Mouse (Mus musculus): Measurements from ENCODE around the gene Piezo1. TPM values are rescaled to one million over a fixed set of nuclear protein-coding genes. Genes with fewer than 3 reads are reported as not detected.
"Not testable (repeated sequence)": the region's sequence is repeated elsewhere in the genome, so short reads cannot be mapped to it uniquely, and the experiment has no call there.

Gene Piezo1
- polyA plus RNA-seq, 1 experiment = 192 TPM

DNA sequence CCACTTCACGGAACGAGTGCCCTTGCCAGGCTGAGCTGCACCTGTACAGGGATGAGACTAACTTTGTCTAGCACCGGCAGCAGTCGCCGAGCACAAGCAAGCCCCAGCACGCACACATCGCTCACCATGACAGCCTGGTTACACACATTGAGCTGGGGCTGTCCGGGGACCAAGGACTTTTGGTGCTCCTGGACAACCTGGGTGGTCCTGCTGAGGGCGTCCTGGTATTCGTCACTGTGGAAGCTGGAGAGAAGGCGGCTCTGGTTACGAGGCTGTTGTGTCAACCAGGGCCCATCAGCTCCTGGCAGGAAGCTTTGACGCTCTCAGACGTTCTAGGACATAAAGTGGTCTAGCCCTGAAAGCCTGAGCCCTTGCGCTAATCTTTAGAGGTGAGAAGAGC is 29.8 kb upstream of the Piezo1 start:
- DNase-seq = no peak
- 43% methylated on average over 15 of the region's 15 CpGs for WGBS
- peaks cover 5% of the 10 kb centered on the region for H3K4me1 ChIP-seq (ENCODE audit: control insufficient read depth, insufficient read depth, low read length)
- no peak overlapping the region for H3K4me3 ChIP-seq (replicated peaks; ENCODE audit: extremely low read depth, low read depth, low read length)
- TF ChIP-seq CTCF (IDR thresholded peaks at IDR 0.05; ENCODE audit: insufficient read depth, low read length) (no peak), POLR2A (IDR thresholded peaks at IDR 0.05; ENCODE audit: borderline replicate concordance, extremely low read depth, low read depth, low read length) (no peak)

DNA sequence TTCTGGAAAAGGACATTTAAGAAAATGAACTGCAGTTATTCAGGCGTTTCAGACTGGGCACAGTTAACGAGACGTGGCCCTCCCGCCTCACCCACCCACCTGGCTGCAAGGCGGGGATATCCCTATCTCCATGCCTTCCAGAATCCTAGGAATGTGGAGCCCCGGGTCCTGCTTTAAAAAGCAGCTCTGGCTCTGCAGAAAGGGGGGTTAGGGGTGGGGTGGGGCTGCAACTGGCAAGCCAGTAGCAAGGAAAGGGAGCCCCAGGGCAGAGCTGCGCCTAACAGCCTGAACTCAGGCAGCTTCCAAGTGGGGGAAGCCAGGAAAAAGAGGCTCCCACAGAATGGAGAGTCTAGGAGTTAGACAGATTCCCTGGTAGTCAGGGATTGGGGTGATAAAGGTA is 28.1 kb upstream of the Piezo1 start:
- no peak for DNase-seq
- peaks cover 8% of the 10 kb centered on the region for H3K4me1 ChIP-seq (ENCODE audit: control insufficient read depth, insufficient read depth, low read length)
- no peak overlapping the region for H3K4me3 ChIP-seq (replicated peaks; ENCODE audit: extremely low read depth, low read depth, low read length)
- WGBS = 62% methylated on average over 7 of the region's 7 CpGs
- TF ChIP-seq POLR2A (IDR thresholded peaks at IDR 0.05; ENCODE audit: borderline replicate concordance, extremely low read depth, low read depth, low read length) (no peak), CTCF (IDR thresholded peaks at IDR 0.05; ENCODE audit: insufficient read depth, low read length) (no peak)

DNA sequence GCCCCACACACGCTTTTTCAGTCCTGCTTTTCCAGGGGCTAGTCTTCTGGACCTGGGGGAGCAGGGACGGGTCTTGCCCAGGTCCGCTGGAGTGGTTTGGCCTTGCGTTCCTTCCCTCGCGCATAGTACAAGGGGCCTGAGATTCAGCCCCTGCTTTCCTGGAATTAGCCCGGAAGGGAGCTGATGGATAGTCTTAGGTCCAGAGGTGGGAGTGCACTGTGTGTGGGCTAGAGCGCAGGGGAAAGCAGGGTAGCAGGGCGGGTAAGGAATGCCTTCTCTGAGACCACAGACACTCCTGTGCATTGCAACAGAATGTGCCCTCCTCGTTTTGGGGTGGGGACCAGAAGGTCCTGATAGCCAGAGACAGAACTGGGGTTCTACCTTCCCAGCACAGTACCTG is 26.0 kb upstream of the Piezo1 start:
- DNase-seq = no peak
- 32% methylated on average over 10 of the region's 10 CpGs for WGBS
- Histone ChIP-seq H3K4me3 (replicated peaks; ENCODE audit: extremely low read depth, low read depth, low read length) (no peak overlapping the region), H3K4me1 (ENCODE audit: control insufficient read depth, insufficient read depth, low read length) (peaks cover 8% of the 10 kb centered on the region)
- TF ChIP-seq POLR2A (IDR thresholded peaks at IDR 0.05; ENCODE audit: borderline replicate concordance, extremely low read depth, low read depth, low read length) = no peak
- TF ChIP-seq CTCF (IDR thresholded peaks at IDR 0.05; ENCODE audit: insufficient read depth, low read length) = no peak

DNA sequence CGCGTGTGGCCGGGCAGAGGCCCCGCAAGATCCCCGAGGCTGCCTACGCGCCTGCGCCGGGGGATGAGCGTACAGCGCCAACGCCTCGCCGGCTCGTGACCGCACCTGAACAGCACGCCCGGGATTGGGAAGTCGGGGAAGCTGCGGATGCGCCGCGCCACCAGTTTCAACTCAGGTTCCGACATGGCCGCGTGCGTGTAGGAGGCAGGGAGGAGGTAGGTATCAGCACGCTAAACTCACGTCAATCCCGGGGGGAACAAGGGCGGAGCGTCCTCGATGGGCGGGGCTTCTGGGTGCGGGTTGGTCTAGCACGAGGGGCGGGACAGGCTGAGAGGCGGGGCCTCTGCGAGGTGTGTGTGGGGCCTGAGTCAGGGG is 25.5 kb upstream of the Piezo1 start, which contains the start of gene Aprt:
Aprt (minus strand) TSS at position 262 of the 375 bp plus-strand sequence.
- H3K4me3 ChIP-seq (replicated peaks; ENCODE audit: extremely low read depth, low read depth, low read length) = peak within 1 kb of the TSS; percentile 77

DNA sequence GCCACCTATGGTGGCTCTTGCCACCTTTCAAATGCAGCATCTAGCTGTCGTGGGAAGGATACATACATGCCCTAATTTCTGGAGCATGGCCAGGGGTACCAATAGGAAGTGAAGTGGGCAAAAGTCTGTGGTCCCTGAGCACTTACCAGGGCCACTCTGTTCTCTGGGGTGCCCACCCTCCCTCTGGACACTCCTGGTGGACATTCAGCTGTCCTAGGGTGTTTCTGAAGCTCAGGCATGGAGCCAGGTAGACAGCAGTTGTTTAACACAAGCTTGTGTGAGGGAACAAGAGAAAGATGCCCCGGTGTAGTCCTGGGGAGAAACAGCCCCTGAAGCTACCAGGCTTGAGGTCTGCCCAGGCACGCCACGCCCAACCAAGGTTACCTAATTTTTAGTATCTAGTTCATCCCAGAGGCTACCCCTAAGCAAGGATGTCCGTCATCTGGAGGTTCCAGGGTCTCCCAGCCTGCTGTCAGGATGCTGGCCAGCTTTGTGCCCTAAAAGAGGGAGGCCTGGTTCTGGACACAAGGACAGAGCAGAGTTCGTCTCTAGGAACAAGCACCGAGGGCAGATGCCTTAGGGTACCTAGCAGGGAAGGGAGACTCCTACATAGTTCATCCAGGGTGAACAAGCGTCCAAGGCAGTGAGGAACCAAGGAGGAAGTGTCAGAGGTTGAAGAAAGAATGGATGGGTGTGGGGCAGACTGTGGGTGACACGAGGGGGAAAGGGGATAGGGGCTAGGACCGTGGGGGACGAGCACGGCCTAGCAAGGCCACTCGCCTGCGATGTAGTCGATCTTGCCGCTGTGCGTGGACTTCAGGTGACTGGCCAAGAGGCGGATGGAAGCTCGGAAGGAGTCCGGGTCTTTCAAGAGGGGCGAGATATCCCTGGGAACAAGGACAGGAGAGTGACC is 24.9 kb upstream of the Piezo1 start:
- no peak for DNase-seq
- H3K4me1 ChIP-seq (ENCODE audit: control insufficient read depth, insufficient read depth, low read length) = peaks cover 8% of the 10 kb centered on the region
- WGBS = 17% methylated on average over 21 of the region's 21 CpGs
- no peak for TF ChIP-seq POLR2A (IDR thresholded peaks at IDR 0.05; ENCODE audit: borderline replicate concordance, extremely low read depth, low read depth, low read length)
- TF ChIP-seq CTCF (IDR thresholded peaks at IDR 0.05; ENCODE audit: insufficient read depth, low read length) = no peak
- peak overlapping the region; percentile 77 for H3K4me3 ChIP-seq (replicated peaks; ENCODE audit: extremely low read depth, low read depth, low read length)

More for the DNA sequence above, 25.5 kb upstream of the Piezo1 start, which contains the start of gene Aprt:
- peak; percentile 97 for DNase-seq
- WGBS = under 1% methylated on average over 39 of the region's 39 CpGs
- TF ChIP-seq CTCF (IDR thresholded peaks at IDR 0.05; ENCODE audit: insufficient read depth, low read length) = no peak
- peak; percentile 83; the same call in 1 of the 2 replicates for TF ChIP-seq POLR2A (IDR thresholded peaks at IDR 0.05; ENCODE audit: borderline replicate concordance, extremely low read depth, low read depth, low read length)
- H3K4me1 ChIP-seq (ENCODE audit: control insufficient read depth, insufficient read depth, low read length) = peaks cover 8% of the 10 kb centered on the region

DNA sequence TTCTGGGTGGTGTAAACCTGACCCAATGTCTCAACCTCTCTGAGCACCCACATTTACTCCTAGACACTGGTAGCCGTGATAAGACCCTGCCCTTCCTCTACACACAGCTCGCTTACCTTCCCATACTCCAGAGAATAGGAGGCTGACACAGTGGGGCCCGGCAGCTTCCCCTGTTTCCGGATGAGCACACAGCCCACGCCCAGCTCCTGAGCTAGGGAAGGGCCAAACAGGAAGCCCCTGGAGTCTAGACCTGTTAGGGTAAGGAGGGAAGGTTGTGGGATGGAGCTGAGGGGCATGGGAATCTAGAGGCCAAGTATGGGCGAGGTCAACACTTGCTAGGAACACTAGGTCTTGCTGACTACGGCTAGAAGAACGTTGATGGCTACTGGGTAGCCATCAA is 24.2 kb upstream of the Piezo1 start:
- WGBS = 45% methylated on average over 8 of the region's 8 CpGs
- TF ChIP-seq POLR2A (IDR thresholded peaks at IDR 0.05; ENCODE audit: borderline replicate concordance, extremely low read depth, low read depth, low read length) (no peak), CTCF (IDR thresholded peaks at IDR 0.05; ENCODE audit: insufficient read depth, low read length) (no peak)
- peaks cover 8% of the 10 kb centered on the region for H3K4me1 ChIP-seq (ENCODE audit: control insufficient read depth, insufficient read depth, low read length)
- H3K4me3 ChIP-seq (replicated peaks; ENCODE audit: extremely low read depth, low read depth, low read length) = no peak overlapping the region
- no peak for DNase-seq

DNA sequence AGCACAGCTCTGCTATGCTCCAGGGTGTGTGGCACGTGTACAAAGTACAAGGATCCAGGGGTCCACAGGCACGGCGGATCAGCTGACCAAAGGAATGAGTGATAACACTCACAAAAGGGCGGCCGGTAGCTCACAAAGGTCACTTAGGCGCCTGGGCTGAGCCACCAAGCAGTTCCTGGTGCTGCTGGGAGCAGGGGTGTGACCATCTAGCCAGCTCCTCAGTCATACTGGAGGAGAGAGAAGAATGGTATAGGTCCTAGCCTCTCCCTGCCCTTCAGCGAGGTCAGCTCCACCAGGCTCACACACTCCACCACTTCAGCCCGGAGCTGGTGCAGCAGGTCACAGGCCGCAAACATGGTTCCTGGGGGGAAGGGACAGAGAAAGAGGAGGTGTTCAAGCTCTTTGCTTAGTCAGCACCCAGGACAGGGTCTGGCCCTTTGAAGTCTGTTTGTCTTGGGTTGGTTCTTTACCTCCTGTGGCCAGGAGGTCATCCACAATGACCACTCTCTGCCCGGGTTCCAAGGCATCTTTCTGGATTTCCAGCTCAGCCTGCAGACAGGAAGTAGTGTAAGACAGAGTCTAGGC is 23.6 kb upstream of the Piezo1 start:
- Histone ChIP-seq H3K4me3 (replicated peaks; ENCODE audit: extremely low read depth, low read depth, low read length) (no peak overlapping the region), H3K4me1 (ENCODE audit: control insufficient read depth, insufficient read depth, low read length) (peaks cover 8% of the 10 kb centered on the region)
- DNase-seq = no peak
- TF ChIP-seq POLR2A (IDR thresholded peaks at IDR 0.05; ENCODE audit: borderline replicate concordance, extremely low read depth, low read depth, low read length) = no peak
- no peak for TF ChIP-seq CTCF (IDR thresholded peaks at IDR 0.05; ENCODE audit: insufficient read depth, low read length)
- 55% methylated on average over 10 of the region's 10 CpGs for WGBS

DNA sequence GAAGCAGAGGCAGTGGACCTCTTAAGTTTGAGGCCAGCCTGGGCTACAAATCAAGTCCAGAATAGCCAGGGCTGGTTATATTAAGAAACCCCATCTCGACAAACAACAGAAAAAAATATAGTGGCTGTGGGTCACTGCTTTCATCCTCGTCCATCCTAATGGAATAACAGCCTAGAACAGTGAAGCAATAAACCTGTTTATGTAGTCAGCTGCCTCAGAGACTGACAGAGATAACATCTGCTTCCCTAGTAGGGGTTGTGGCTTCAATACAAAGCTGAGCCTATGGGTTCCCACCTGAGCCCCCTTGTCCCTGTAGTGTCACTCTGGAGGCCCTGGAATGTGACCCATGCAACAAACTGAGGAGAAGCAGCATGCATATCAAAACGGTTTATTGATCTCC is 23.1 kb upstream of the Piezo1 start:
- DNase-seq = no peak
- TF ChIP-seq POLR2A (IDR thresholded peaks at IDR 0.05; ENCODE audit: borderline replicate concordance, extremely low read depth, low read depth, low read length) (no peak), CTCF (IDR thresholded peaks at IDR 0.05; ENCODE audit: insufficient read depth, low read length) (no peak)
- WGBS = 54% methylated on average over 3 of the region's 3 CpGs
- peaks cover 8% of the 10 kb centered on the region for H3K4me1 ChIP-seq (ENCODE audit: control insufficient read depth, insufficient read depth, low read length)
- no peak overlapping the region for H3K4me3 ChIP-seq (replicated peaks; ENCODE audit: extremely low read depth, low read depth, low read length)

DNA sequence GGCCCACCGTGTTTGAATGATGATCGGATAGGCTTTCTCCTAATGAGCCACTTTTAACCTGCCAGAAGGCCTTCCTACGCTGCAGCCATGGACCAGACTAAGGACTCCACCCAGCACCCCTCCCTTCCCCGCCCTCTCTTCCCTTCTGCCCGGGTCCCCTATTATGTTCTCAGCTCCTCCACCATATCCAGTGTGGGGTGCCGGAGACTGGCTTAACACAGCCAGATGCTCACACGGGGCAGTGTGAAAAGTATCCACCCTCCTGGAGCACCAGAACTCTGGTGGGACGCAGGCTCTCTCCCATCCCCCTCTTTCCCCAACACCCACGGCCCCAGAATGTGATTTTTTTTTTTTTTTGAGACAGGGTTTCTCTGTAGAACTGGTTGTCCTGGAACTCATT is 22.4 kb upstream of the Piezo1 start:
- Histone ChIP-seq H3K4me1 (ENCODE audit: control insufficient read depth, insufficient read depth, low read length) (peaks cover 12% of the 10 kb centered on the region), H3K4me3 (replicated peaks; ENCODE audit: extremely low read depth, low read depth, low read length) (no peak overlapping the region)
- TF ChIP-seq CTCF (IDR thresholded peaks at IDR 0.05; ENCODE audit: insufficient read depth, low read length) = no peak
- no peak for TF ChIP-seq POLR2A (IDR thresholded peaks at IDR 0.05; ENCODE audit: borderline replicate concordance, extremely low read depth, low read depth, low read length)
- WGBS = 69% methylated on average over 9 of the region's 9 CpGs
- no peak for DNase-seq

DNA sequence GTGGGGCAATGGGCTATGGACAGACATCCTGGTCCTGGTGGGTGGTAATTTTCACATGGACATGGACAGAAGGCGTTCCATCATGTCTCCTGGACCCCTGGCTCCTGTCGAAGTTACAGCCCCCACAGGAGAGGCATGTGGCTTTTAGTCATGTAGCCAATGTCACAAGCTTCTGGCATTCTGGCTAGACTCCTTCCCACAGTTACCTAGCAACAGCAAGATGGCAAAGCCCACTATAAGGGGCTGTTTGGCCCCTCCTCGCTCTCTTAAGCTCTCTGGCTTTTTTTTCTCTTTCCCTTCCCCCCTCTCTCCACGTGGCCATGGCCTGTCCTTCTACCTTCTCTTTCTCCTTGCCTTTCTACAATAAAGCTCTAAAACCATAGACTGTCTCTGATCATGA is 22.0 kb upstream of the Piezo1 start:
- not testable (repeated sequence) for H3K4me3 ChIP-seq (replicated peaks; ENCODE audit: extremely low read depth, low read depth, low read length); DNase-seq
- 58% methylated on average over 4 of the region's 4 CpGs for WGBS
- H3K4me1 ChIP-seq (ENCODE audit: control insufficient read depth, insufficient read depth, low read length) = peaks cover 12% of the 10 kb centered on the region

Data from lung, adult 2 months (tissue).